Mouse (Mus musculus): ENCODE results near the gene Tdp1. TPM values are rescaled to one million over a fixed set of nuclear protein-coding genes. Genes with fewer than 3 reads are reported as not detected.

Gene Tdp1
- polyA plus RNA-seq, 1 experiment from 2014 or later: 46.7 TPM

DNA sequence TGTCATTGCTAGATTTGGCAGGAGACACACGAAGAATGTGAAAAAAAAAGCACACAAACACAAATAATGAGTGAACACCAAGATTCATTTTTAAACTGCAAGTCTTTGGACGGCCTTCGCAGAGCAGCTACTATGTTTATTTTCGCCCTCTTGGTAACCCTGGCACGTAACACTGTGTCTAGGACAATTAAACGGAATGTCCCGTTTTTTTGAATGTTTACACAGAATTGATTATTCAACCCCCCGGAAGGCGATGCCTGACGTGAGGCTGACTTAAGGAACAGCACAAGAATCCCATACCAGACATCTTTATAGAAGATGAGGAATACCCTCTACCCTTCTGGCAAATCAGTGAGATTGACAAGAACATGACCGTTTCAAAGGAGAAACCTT is 608 bp upstream of the Tdp1 start:
- Histone ChIP-seq H3K4me2 (ENCODE audit: low read length) (peak overlapping the region; percentile 98), H3K4me3 (ENCODE audit: low read length) (peak overlapping the region; percentile 91), H3K27ac (ENCODE audit: low read depth, low read length) (peak overlapping the region; percentile 86), H3K27me3 (replicated peaks; ENCODE audit: control insufficient read depth, insufficient read depth, low read length) (no peaks in the 10 kb centered on the region), H3K4me1 (ENCODE audit: control insufficient read depth, insufficient read depth, low read depth, low read length) (peaks cover 15% of the 10 kb centered on the region), H3K36me3 (ENCODE audit: control insufficient read depth, insufficient read depth, low read length) (no peaks in the 10 kb centered on the region), H3K9ac (ENCODE audit: low read depth, low read length) (peak overlapping the region; percentile 91), H3K9me3 (ENCODE audit: control insufficient read depth, low read length) (no peaks in the 10 kb centered on the region)
- under 1% methylated on average over 11 of the region's 11 CpGs for WGBS
- peak; percentile 13; the same call in 1 of the 2 replicates for ATAC-seq

DNA sequence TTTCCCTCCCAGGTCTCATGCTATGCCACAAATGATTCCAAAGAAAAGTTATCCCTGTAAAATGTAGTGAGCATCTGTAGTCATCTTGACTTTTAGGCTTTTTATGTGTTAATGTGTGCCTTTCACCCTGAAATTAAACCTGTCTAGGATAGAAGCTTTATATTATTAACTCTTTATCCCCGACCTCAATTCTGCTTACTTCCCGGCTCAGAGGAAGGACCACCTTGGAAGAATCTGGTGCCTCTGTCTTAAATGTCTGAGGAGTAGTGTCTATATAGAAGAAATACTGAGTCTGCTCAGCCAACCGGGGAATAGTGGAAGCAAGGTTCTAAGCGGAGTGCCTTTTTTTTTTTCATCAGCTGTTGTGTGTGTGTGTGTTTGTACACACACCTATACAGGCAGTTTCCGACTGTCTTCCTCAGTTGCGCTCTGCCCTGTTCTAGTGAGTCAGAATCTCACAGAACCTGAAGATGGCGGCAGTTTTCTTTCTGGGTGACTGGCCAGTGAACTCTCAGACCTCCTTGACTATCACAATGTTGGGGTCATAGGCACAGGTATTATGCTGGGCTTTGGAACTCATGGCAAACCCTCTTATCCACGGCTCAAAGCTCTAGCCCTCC is 1.1 kb downstream of the Tdp1 start:
- Histone ChIP-seq H3K4me3 (ENCODE audit: low read length) (peak overlapping the region; percentile 91), H3K27me3 (replicated peaks; ENCODE audit: control insufficient read depth, insufficient read depth, low read length) (no peaks in the 10 kb centered on the region), H3K36me3 (ENCODE audit: control insufficient read depth, insufficient read depth, low read length) (no peaks in the 10 kb centered on the region), H3K9ac (ENCODE audit: low read depth, low read length) (peak overlapping the region; percentile 91), H3K27ac (ENCODE audit: low read depth, low read length) (no peak overlapping the region), H3K4me2 (ENCODE audit: low read length) (peak overlapping the region; percentile 98), H3K9me3 (ENCODE audit: control insufficient read depth, low read length) (no peaks in the 10 kb centered on the region), H3K4me1 (ENCODE audit: control insufficient read depth, insufficient read depth, low read depth, low read length) (peaks cover 15% of the 10 kb centered on the region)
- WGBS: 38% methylated on average over 8 of the region's 8 CpGs
- no peak for ATAC-seq

DNA sequence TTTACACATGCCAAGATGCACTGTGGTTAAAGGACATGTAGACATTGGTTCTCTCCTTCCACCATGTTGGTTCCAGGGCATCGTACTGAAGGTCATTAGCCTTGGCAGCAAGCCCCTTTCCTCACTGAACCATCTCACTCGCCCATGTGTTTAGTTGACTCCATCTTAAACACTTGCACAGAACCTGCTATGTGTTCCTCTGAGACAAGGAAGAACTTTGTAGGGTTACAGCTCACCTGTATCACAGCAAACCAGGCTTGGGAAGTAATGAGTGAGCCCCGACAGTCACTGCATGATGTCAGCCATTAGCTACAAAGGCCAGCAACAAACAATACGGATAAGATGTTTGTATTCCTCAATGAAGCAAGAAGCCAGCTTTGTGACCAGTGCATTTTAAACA is 13.5 kb downstream of the Tdp1 start:
- ATAC-seq: no peak
- no peaks in the 10 kb centered on the region for H3K27me3 ChIP-seq (replicated peaks; ENCODE audit: control insufficient read depth, insufficient read depth, low read length)
- H3K9ac ChIP-seq (ENCODE audit: low read depth, low read length): no peak overlapping the region
- H3K9me3 ChIP-seq (ENCODE audit: control insufficient read depth, low read length): no peaks in the 10 kb centered on the region
- H3K4me1 ChIP-seq (ENCODE audit: control insufficient read depth, insufficient read depth, low read depth, low read length): no peaks in the 10 kb centered on the region
- H3K27ac ChIP-seq (ENCODE audit: low read depth, low read length): no peak overlapping the region
- H3K4me2 ChIP-seq (ENCODE audit: low read length): no peak overlapping the region
- WGBS: 91% methylated on average over 4 of the region's 4 CpGs
- H3K36me3 ChIP-seq (ENCODE audit: control insufficient read depth, insufficient read depth, low read length): peaks cover 22% of the 10 kb centered on the region
- H3K4me3 ChIP-seq (ENCODE audit: low read length): no peak overlapping the region

DNA sequence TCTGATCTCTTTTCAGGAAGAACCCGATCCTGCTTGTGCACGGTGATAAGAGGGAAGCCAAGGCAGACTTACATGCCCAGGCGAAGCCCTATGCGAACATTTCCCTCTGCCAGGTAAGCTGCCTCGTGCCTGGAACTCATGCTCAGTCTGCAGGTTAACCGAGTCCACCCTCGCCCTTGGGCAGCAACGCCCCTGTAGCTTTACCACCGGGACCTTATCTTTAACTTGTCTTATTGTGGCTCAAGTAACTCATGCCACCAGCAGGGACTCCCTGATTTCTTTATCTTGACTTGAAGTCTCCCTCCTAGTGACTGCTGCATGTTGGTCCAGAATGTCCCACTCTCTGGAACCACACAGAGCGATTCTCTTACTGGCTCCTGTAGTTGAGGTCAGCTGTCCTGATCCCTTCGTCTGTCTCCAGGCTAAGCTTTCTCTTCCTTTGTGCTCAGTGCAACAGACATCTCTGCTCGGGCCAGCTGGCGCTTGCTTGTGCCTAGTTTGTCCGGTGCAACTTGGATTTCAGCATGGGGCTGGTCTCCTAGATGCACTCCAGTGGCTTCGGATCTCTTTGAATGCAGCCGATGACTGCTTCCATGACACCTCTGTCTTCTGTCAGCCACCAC is 14.0 kb downstream of the Tdp1 start:
- H3K4me3 ChIP-seq (ENCODE audit: low read length): no peak overlapping the region
- peaks cover 22% of the 10 kb centered on the region for H3K36me3 ChIP-seq (ENCODE audit: control insufficient read depth, insufficient read depth, low read length)
- ATAC-seq: peak; percentile 63; the same call in 1 of the 2 replicates
- no peak overlapping the region for H3K9ac ChIP-seq (ENCODE audit: low read depth, low read length)
- WGBS: 85% methylated on average over 16 of the region's 16 CpGs
- H3K4me1 ChIP-seq (ENCODE audit: control insufficient read depth, insufficient read depth, low read depth, low read length): no peaks in the 10 kb centered on the region
- H3K4me2 ChIP-seq (ENCODE audit: low read length): no peak overlapping the region
- no peaks in the 10 kb centered on the region for H3K27me3 ChIP-seq (replicated peaks; ENCODE audit: control insufficient read depth, insufficient read depth, low read length)
- no peaks in the 10 kb centered on the region for H3K9me3 ChIP-seq (ENCODE audit: control insufficient read depth, low read length)
- H3K27ac ChIP-seq (ENCODE audit: low read depth, low read length): no peak overlapping the region

DNA sequence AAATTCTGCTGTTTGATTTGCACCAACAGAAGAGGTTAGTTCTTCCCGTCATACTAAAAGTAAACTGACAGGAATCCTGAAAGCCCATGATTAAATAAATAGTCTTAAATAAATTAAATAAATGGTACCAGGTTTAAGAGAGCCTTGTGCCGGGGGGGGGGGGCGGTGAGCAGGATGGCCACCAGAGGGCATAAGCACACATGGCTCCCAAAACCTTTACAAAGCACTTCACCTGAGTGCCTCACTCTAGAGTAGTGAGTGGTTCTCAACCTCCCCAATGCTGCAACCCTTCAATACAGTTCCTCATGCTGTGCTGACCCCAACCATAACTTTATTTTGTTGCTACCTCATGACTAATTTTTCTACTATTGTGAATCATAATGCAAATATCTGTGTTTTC is 15.7 kb downstream of the Tdp1 start:
- Histone ChIP-seq H3K27me3 (replicated peaks; ENCODE audit: control insufficient read depth, insufficient read depth, low read length) (no peaks in the 10 kb centered on the region), H3K27ac (ENCODE audit: low read depth, low read length) (no peak overlapping the region), H3K4me3 (ENCODE audit: low read length) (no peak overlapping the region), H3K4me1 (ENCODE audit: control insufficient read depth, insufficient read depth, low read depth, low read length) (no peaks in the 10 kb centered on the region), H3K36me3 (ENCODE audit: control insufficient read depth, insufficient read depth, low read length) (peaks cover 14% of the 10 kb centered on the region), H3K9ac (ENCODE audit: low read depth, low read length) (no peak overlapping the region), H3K9me3 (ENCODE audit: control insufficient read depth, low read length) (no peaks in the 10 kb centered on the region), H3K4me2 (ENCODE audit: low read length) (no peak overlapping the region)
- 48% methylated on average over 2 of the region's 3 CpGs for WGBS
- no peak for ATAC-seq

DNA sequence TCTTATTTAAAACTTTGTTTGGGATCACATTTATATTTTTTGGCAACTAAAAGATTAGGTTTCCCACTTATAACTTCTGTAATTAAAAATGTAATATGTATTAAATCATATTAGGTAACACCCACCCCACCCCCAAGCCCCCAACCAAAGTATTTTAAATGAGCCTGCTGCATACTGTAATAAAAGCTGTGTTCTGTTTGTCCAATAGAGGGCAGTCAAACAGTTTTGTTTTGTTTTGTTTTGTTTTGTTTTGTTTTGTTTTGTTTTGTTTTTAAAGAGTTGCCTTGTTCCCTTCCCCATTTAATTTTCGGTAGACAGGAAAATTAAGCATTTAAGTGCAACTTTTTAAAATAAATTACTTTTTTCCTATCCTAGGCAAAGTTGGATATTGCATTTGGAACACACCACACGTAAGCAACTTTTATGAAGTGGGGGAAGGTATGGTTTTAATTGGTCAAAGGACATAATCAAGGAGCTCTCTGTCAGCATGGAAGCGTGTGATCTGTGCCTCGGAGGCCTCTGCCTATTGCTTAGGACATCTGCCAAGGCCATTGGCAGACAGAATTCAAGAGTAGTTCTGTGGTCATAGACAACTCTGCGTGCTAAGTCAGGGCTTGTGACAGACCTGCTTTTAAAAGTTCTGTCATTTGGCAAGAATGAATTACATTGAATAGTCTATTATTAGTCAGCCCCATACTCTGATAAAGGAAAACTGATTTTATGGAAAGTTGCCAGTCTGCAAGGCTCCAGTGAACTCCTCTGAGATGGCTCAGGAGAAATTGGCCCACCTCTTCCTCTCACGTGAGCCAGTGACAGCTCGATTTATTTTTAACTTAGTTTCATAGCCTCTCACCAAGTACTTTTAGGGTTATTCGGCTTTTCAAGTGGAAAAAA is 17.9 kb downstream of the Tdp1 start:
- 73% methylated on average over 8 of the region's 8 CpGs for WGBS
- no peak overlapping the region for H3K27ac ChIP-seq (ENCODE audit: low read depth, low read length)
- H3K9me3 ChIP-seq (ENCODE audit: control insufficient read depth, low read length): no peaks in the 10 kb centered on the region
- H3K4me1 ChIP-seq (ENCODE audit: control insufficient read depth, insufficient read depth, low read depth, low read length): no peaks in the 10 kb centered on the region
- no peak overlapping the region for H3K4me2 ChIP-seq (ENCODE audit: low read length)
- no peak for ATAC-seq
- no peak overlapping the region for H3K9ac ChIP-seq (ENCODE audit: low read depth, low read length)
- peaks cover 15% of the 10 kb centered on the region for H3K36me3 ChIP-seq (ENCODE audit: control insufficient read depth, insufficient read depth, low read length)
- no peak overlapping the region for H3K4me3 ChIP-seq (ENCODE audit: low read length)
- no peaks in the 10 kb centered on the region for H3K27me3 ChIP-seq (replicated peaks; ENCODE audit: control insufficient read depth, insufficient read depth, low read length)

DNA sequence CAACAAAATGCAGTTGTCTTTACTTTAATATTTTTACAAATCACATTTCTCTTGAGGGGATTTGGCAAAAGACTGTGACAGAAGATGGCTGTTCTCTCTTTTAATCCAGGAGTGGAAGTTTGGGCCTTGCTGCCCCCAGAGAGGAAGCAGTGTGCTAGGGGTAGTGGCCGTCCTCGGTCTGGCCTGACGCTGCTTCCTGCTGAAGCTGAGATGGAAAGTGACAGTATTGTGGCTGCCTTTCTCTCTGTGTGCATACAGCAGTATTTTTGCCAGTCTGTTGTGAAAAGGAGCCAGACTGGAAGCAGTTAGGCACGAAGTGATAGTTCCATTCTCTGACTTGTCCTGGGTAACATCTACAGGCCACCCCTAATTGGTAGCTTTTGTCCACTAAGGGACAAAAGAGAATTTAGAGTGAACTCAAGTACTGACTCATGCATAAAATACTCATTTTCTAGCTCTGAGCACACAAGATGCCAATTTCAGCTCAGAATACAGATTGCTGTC is 18.6 kb downstream of the Tdp1 start:
- Histone ChIP-seq H3K4me3 (ENCODE audit: low read length) (no peak overlapping the region), H3K27me3 (replicated peaks; ENCODE audit: control insufficient read depth, insufficient read depth, low read length) (no peaks in the 10 kb centered on the region), H3K36me3 (ENCODE audit: control insufficient read depth, insufficient read depth, low read length) (peaks cover 15% of the 10 kb centered on the region), H3K9ac (ENCODE audit: low read depth, low read length) (no peak overlapping the region), H3K4me1 (ENCODE audit: control insufficient read depth, insufficient read depth, low read depth, low read length) (no peaks in the 10 kb centered on the region), H3K4me2 (ENCODE audit: low read length) (no peak overlapping the region), H3K27ac (ENCODE audit: low read depth, low read length) (no peak overlapping the region), H3K9me3 (ENCODE audit: control insufficient read depth, low read length) (no peaks in the 10 kb centered on the region)
- ATAC-seq: 0 out of 2 replicates have a peak, but pooled peaks have one; percentile 24
- 58% methylated on average over 4 of the region's 4 CpGs for WGBS

DNA sequence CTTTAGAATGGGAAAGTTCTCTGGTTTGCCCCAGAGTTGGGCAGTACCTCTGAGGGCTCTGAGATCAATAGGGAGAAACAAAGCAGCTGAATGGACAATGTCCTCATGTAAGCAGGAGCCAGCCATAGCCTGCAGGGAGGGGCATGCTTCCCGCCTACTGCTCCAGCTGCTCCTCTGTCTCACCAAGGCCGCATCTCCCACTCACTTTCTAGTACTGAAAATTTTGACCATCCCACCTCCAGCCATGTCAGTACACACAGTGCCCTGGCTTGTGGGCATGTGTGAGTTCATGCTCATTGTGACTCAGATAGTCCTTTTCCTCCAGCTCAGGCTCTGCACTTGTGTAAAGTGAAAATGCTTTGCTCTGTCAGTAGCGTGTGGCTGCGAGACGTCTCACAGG is 20.2 kb downstream of the Tdp1 start:
- no peak for ATAC-seq
- H3K27ac ChIP-seq (ENCODE audit: low read depth, low read length): no peak overlapping the region
- no peak overlapping the region for H3K4me3 ChIP-seq (ENCODE audit: low read length)
- 82% methylated on average over 5 of the region's 5 CpGs for WGBS
- no peaks in the 10 kb centered on the region for H3K9me3 ChIP-seq (ENCODE audit: control insufficient read depth, low read length)
- no peaks in the 10 kb centered on the region for H3K27me3 ChIP-seq (replicated peaks; ENCODE audit: control insufficient read depth, insufficient read depth, low read length)
- H3K4me2 ChIP-seq (ENCODE audit: low read length): no peak overlapping the region
- no peak overlapping the region for H3K9ac ChIP-seq (ENCODE audit: low read depth, low read length)
- H3K36me3 ChIP-seq (ENCODE audit: control insufficient read depth, insufficient read depth, low read length): peaks cover 17% of the 10 kb centered on the region
- H3K4me1 ChIP-seq (ENCODE audit: control insufficient read depth, insufficient read depth, low read depth, low read length): no peaks in the 10 kb centered on the region

DNA sequence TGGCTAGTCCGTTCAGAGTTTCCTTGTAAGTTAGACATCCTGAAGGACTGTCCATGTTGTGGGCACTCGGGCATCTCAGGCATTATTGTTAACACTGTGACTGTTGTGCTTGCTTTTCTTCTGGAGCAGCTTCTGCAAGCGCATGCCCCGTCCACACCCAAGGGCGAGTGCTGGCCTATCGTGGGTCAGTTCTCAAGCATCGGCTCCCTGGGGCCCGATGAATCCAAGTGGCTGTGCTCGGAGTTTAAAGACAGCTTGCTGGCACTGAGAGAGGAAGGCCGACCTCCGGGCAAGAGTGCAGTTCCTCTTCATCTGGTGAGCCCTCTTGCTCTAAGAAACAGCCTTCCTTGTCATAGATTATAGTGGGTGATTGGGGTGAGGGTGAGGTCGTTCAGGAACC is 27.1 kb downstream of the Tdp1 start:
- H3K36me3 ChIP-seq (ENCODE audit: control insufficient read depth, insufficient read depth, low read length): peaks cover 20% of the 10 kb centered on the region
- H3K9me3 ChIP-seq (ENCODE audit: control insufficient read depth, low read length): no peaks in the 10 kb centered on the region
- no peaks in the 10 kb centered on the region for H3K27me3 ChIP-seq (replicated peaks; ENCODE audit: control insufficient read depth, insufficient read depth, low read length)
- H3K4me2 ChIP-seq (ENCODE audit: low read length): no peak overlapping the region
- no peak overlapping the region for H3K4me3 ChIP-seq (ENCODE audit: low read length)
- no peak overlapping the region for H3K27ac ChIP-seq (ENCODE audit: low read depth, low read length)
- no peak for ATAC-seq
- H3K9ac ChIP-seq (ENCODE audit: low read depth, low read length): no peak overlapping the region
- 90% methylated on average over 12 of the region's 12 CpGs for WGBS
- H3K4me1 ChIP-seq (ENCODE audit: control insufficient read depth, insufficient read depth, low read depth, low read length): no peaks in the 10 kb centered on the region

All from hindbrain, embryonic 16.5 days (tissue).